Mouse (Mus musculus) embryo, embryonic 11.5 days (tissue): Measurements from ENCODE around the gene Prps1l1.

Source experiments
- DNase-seq: peaks from one replicate; pipeline ENCODE4 v3.0.0-alpha.2; 2012; ENCODE audit warnings: low read depth, low spot score

Gene Prps1l1

DNA sequence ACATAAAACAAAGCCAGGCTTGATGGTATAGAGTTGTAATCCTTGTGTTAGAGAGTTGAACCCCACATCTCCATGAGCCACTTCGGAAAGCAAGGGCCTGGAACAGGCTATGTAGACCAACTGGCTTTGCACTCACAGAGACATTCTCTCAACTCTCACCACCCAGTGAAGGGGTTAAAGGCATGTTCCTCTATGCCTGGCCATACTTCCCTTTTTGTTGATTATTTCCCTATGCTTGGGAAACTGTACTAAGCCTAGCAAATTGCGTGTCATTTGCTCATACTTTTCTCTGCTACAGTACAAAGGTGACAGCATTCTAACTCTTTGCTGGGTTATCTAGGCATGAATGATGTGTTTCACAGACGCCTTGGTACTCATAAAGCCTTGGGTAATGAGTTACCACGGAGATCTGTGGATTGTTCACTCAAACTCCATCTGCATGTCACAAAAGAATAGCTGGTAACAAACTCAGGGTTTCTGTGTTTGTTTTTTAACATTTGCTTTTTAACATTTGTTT, 41.4 kb downstream of the Prps1l1 start:
- no peak for DNase-seq

DNA sequence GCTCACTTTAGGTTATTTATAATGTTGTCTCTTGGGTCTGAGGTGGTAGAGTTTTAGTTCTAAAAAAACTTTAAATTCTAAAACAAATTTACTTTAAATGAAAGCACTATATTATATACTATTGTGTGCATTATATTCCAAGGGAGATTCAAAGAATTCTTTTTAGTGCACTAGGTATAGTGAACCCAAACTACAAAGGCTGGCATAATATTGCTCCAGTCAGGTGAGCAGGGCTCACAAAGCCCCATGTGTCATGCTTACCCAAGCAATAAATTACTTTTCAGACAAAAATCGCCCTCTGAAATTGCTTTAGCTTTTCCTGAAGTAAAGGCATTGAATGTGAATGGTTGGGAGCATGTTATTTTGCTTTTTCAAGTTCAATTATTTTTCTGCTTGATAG, 43.0 kb downstream of the Prps1l1 start:
- no peak for DNase-seq
